Mouse (Mus musculus): ENCODE data around the gene Fam166a.
A peak's percentile ranks its signal among the peaks of the same experiment; 100 is the strongest.

Gene Fam166a

DNA sequence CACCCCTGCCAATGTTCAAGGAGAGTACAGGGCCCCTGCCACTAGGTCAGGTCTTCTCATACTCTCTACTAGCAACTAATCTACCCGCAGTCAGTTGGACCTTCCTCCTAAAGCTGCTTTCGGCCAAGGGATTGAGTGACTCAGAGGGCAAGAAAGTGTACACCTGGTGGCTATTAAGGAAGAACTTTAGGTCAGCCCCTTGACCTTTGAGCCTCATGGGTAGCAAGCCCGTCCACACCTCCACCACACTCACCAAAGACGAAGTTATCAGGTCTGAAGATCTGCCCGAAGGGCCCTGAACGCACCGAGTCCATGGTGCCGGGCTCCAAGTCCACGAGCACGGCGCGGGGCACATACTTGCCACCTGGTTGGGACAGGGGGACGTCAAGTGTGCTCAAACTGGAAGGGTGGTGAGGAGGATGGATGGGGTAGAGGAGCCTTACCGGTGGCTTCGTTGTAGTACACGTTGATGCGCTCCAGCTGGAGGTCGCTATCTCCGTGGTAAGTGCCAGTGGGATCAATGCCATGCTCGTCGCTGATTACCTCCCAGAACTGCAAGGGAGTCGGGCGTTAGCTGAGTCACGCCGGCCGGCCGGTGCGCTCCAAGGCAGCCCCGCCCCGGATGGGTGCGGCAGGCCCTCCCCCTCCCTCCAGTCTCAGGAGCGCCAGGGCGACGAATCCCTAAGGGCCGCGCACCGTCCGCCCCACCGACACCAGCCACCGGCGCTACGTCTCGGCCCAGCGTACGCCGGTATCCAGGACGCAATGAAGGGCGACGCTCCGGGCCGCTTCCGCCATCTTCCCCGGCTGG is 5.3 kb downstream of the Fam166a start:
- DNase-seq (ENCODE audit: low spot score in 2 of 2) = peak; percentile 86 to 94

DNA sequence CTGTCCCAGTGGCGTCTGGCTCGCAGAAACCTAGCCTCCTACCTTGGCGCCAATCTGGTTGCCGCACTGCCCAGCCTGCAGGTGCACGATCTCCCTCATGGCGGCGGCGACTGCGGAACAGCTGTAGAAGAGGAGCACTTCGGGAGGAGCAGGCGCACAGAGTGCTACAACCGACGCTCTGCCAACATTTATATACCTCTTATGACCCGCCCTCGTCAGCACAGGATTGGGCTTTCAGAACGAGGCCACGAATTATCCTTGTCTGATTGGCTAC is 5.9 kb downstream of the Fam166a start, which contains the start of gene Tubb4b:
Gene Tubb4b (minus strand): TSS at position 211 of the 274 bp plus-strand sequence.
- peak in 1 of 2 experiments; percentile 91 for DNase-seq (ENCODE audit: low spot score in 2 of 2)

DNA sequence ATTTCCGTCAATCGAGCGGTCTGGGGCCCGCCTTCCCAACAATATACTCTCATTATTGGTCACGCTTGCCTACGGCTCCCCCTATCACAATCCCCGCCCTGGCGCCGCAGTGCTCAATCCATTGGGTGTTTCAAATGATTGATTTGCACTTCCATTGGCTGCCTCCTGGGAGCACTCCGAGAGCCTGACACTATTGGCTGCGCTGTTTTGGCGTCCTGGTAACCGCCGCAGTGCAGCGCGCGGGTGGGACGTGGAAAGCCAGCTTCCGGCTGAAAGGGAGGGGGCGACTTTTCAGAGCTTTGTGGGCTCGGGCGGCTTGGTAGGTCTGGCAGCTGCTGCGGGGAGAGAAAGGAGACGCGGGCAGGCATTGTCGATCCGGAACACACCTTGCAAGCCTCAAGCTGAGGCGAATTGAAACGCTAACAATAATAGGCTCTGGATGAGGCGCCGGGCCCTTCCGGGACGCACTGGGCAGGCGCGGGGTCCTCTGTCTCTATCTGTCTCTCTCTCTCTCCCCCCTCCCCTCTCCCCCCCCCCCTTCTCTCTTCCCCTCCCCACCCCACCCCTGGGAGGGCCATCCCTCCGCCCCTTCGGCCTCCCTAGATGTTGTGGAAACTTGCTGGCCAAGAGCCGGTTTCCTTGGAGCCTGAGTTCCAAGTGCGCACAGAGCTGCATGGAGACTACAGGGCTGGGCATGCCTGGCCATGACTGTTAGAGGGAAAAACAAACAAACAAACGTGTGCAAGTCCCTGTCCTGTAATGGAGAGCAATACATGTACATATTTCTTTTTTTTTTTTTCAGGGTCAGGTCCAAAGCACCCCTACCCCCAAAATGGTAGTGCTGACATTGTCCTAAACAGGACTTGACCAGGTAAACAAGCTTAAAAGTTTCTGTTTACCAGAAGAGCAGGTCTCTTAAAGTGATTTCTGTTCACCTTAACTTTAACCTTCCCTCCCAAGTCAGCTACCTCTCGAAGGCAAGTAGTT is 6.5 kb downstream of the Fam166a start:
- DNase-seq (ENCODE audit: low spot score in 2 of 2) = peak in 1 of 2 experiments; percentile 96

DNA sequence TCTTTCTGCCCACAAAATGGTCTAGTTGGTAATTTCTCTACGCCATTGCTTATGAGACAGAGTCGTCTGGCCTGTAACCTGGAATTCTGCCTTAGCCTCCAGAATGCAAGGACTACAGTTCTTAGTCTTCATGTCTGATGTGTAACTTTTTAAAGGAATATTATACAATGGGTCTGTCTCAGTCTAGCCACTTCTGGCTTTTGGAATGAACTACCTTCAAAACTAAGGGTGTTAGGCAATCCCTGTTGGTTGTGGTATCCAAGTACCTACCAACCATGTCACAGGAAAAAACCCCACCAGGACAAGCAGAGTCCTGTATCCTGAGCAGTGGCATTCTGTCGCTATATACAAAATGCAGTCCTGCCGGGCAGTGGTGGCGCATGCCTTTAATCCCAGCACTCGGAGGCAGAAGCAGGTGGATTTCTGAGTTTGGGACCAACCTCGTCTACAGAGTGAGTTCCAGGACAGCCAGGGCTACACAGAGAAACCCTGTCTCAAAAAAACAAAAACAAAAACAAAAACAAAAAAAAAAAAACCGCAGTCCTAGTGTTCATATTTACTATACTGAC is 7.3 kb downstream of the Fam166a start:
- DNase-seq (ENCODE audit: low spot score in 2 of 2) = no peak

DNA sequence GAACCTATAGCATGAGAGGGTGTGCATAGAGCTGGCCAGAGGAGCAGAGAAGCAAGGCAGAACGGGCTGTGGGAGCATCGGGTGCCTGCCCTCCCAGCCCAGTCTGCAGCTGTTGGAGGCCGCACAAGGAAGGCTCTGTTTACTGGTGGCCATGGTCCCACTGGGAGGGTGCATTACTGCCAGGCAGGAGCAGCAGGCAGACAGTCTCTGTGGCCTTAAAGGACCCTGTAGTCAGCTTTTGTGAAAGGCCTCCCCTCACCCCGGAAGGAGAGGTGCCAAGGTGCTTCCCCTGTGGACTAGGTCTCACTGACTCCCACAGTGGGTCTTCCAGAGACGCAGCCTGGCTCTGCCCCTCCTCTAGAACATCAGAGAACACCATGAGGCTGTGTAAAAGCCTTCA is 8.3 kb downstream of the Fam166a start:
- DNase-seq (ENCODE audit: low spot score in 2 of 2) = no peak

DNA sequence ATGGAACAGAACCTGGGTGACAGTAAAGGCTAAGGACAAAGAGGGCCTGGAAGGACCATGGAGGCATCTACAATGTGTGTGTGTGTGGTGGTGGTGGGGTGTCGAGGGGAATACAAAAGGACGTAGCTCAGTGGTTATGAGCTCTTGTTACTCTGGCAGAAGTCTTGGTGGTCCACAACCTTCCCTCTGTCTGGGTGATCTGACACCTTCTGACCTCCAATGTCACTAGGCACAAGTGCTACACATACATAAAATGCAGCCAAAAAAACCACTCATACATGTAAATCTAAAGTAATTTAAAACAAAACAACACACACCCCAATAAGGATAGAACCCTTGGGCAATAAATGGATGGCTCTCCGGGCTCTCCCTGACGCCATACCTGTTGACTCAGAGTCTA is 8.9 kb downstream of the Fam166a start:
- no peak for DNase-seq (ENCODE audit: low spot score in 2 of 2)

DNA sequence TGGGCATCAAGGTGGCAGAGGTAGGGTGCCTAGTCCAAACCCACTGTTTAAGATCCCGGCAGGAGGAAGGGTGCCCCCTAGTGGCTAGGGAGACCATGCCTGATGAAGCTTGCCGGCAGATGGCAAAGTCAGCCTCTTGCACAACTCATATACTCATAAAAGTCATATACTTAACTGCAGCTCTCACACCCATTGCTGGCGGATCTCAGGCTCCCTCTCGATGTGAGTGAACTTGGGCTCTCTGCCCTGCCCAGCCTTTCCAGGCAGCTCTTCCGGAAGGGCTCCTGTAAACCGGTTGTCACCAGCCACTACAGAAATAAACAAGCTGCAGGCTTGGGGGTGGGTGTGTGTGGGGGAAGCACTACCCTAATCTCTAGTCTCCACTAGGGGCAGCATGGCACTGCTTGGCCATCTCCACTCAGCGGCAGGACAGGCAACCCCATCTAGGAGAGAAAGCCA is 9.9 kb downstream of the Fam166a start:
- peak; percentile 90 to 94 for DNase-seq (ENCODE audit: low spot score in 2 of 2)

DNA sequence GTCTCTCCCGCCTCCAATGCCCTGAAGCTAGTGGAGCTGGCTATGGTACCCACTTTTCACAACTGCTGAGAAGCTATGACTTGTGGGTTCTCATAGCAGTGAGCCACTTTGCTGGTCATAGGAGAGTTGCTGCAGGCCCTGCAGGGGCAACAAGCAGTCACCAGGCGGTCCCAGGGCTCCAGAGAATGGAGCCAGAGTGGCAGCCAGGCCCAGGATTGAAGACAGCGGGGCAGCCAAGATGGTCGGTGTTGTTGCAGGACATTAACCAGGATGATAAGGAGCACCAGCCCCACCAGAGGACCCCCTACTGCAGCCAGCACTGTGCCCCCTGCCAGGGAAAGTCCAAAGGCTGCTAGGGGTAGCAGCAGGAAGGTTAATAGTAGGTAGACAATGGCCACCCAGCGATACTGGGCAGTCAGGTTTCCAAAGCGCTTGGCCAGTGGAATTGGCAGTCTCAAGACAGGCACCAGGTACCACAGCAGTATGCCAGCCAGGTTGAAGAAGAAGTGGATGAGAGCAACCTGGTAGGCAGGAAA is 10.5 kb downstream of the Fam166a start:
- DNase-seq (ENCODE audit: low spot score in 2 of 2) = no peak

DNA sequence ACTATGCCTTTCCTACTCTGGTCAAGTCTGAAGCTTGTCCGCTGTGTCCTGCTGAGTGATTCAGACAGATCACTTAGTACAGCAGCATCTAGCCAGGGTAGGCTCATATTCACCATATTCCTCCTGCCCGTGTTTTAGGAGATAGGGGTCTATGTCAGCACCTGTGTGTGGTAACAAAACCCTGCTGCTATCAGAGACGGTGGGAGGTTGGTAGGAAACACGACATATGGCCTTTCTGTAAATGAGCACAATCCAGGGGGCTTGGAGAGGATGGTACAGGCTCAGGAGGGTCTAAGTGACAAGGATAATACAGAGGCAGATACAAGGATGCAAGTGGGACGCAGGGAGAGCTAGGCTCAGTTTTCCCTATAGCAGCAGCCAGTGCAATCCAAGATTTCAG is 11.0 kb downstream of the Fam166a start:
- DNase-seq (ENCODE audit: low spot score in 2 of 2) = no peak

DNA sequence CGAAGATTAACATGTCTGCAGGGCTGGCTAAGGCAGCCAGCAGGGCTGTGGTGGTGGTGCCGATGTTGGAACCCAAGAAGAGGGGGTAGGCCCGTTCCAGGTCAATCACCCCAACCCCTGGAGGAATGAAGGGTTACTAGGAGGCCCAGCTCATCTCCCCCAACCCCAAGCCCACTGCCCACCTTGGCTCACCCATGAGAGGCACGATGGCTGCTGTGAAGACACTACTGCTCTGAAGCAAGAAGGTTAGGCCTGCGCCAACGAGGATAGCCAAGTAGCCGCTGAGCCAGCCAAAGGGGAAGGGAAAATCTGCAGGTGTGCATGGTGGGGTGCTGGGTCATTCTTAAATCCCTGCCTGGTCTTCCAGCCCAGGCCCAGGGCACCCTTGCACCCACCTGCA is 12.0 kb downstream of the Fam166a start:
- no peak for DNase-seq (ENCODE audit: low spot score in 2 of 2)

DNA sequence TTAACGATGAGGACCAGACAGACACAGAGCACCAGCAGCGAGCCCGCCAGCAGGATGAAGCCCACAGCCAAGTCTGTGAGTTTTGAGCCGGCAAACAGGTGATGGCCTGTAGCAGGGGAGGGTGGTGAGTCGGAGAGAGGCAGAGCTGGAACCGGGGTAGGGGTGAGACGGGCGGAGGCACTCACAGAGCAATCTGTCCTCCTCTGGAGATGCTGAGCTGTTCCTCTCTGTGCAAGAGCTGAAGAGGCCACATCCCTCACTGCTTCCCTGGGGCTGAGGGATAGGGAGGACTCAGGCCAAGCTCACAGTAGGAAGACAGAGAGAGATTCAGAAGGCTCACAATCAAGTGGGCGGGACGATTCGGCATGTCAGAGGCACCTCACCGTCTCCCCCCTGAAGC is 12.5 kb downstream of the Fam166a start:
- no peak for DNase-seq (ENCODE audit: low spot score in 2 of 2)

DNA sequence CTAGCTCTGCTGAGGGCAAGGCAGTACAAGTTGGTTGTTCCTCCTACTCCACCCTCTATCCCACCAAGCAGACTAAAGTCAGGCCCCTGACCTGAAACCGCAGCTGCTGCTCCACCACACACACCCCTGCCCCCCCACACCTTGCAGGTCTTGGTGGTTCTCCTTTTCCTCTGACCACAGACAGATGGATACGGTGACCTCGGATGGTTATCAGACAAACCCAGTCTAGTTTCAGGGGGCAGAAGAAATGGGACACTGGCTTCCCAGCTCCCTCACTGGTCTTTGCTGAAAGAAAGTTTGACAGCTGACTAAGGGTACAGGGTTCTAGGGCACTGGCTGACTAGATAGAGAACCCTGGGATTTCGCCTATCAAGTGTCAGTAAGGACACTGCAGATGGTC is 14.9 kb downstream of the Fam166a start:
- no peak for DNase-seq (ENCODE audit: low spot score in 2 of 2)

DNA sequence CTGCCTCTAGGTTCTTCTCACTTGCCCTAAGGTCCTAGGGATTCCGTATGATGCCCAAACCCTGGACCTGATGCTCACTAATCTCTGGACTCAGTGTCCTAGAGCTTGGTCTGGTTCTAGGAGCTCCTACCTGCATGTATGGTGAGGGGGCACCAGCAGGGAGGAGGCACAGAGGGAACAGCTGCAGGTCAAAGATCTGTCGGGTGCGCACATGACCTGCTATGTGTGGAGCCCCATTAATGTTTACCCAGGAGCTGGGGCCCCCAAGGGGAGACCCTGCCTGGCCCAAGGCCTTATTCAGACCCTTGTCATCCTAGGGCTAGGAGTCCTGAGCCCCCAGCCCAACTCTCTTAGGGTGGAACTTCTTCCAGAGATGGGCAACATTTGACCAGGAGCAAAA is 15.5 kb downstream of the Fam166a start, which contains the start of gene Slc34a3:
Gene Slc34a3 (minus strand): TSS at position 315 of the 400 bp plus-strand sequence.
- DNase-seq (ENCODE audit: low spot score in 2 of 2) = no peak

DNA sequence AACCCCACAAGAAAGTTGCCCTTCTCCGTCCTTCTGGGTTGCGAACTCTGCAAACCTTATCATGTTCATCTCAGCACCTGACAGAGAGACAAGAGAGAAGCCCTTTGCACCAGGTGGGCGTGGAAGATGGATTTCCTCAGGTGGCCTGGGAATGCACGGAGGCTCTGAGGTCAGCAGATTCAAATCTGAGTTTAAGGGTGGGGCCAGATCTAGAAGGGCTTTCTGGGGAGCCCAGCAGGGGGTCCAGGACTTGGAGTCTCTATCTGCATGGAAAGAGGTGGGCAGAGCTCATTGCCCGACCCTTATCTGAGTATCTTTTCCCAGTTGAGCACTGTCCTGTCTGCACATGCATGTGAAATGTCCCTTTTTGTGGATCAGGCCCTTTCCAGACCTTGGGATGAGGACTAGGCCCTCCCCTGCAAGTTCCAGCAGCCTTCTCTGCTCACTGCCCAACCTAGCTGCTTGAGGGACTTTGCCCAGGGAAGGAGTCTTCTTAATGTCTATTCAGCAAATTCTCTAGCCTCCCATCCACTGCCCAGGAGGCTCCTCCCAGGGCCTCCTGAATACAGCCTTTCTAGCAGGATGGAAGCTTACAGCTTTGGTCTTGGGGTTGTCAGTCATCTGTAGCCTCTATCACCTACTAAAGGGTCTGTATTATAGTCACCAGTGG is 16.1 kb downstream of the Fam166a start:
- no peak for DNase-seq (ENCODE audit: low spot score in 2 of 2)

DNA sequence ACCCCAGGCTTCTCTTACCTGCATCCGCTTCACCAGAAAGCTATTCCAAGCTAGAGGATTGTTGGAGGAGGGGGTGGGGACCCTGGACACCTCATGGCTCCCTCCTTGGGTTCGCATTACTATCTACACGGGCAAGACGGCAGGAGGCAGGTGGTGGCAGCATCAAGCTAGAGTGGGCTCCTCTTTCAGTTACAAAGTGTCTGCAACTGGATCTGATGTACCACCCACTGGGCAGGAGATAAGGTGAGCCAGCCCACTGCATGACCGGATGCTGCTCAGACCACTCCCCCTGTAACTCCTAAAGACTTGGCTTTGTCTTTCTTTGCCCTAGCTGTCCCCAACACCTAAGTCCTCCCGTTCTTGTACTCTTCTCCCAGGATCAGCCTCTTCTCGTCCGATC is 18.1 kb downstream of the Fam166a start, which contains the start of gene Rnf224:
Gene Rnf224 (minus strand): TSS at position 174 of the 400 bp plus-strand sequence.
- DNase-seq (ENCODE audit: low spot score in 2 of 2) = no peak

DNA sequence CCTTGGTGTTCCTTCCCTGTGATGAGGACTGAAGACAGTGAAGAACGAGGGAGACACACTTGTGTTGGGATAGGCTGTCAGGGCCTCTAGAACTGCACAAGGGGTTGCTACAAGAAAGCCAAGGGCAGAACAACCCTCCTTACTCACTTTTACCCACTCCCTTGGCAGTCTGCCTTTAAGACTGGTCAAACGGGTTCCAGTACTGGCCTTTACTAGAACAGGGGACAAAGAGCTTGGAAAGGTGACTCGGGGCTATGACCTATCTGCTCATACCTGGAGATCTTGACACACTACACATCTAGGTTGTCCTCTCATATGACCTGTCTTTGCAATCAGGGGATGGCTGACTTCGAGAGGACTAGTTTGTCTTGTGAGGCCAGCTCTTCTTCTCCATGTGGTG is 19.0 kb downstream of the Fam166a start:
- no peak for DNase-seq (ENCODE audit: low spot score in 2 of 2)

DNA sequence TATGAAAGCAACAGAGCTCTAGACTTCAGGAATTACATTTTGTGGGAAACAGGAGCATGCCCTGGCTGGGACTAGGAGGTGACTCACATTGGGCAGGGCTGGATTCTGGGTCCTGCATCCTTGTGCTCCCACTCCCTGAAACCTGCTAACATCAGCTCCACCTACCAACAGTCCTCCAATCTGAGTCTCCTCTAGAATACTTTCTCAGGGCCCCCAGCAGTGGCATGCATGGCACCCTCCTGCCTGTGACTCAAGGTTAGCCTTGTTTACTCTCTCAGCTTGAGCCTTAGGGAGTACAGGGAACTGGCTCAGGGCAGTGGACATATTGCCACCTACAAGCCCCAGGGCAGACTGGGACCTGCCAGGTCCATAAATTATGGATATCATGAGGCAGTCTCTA is 19.6 kb downstream of the Fam166a start:
- DNase-seq (ENCODE audit: low spot score in 2 of 2) = no peak

DNA sequence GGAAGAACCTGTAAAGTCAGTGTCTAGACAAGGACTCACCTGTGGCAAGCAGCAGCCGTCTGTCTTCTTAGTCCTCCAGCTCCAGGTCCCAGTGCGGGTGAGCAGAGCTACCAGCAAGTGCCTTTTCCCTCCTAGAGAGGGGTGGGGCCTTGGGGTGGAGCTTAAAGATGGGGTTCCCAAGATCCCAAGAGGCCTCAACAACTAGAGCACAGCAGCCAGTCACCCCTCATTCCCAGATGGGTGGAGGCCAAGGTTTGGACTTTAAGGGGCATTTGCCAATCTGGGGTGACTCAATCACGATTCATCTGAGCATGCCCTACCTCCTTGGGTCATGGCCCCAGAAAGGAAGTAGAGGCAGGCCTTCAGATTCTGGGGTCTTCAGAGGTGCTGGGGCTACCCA is 21.2 kb downstream of the Fam166a start:
- DNase-seq (ENCODE audit: low spot score in 2 of 2) = no peak

DNA sequence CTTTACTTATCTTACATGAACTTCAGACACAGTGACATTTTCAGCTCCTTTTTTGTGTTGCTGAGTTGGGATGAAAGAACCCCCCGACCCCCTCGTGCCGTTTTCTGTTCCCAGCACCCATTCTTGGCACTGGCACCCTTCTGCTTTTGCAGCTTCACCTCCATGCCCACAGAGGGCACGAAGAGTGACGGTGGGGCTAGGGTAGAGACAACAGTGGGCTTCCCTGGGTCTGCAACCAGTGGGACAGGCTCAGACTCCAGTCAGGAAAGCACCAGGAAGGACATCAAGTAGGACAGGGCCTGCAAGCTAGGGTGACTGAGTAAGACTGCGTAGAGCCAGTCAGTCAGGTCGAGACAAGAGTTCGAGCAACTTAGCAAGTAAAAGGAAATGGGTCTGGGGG is 21.8 kb downstream of the Fam166a start:
- no peak for DNase-seq (ENCODE audit: low spot score in 2 of 2)

DNA sequence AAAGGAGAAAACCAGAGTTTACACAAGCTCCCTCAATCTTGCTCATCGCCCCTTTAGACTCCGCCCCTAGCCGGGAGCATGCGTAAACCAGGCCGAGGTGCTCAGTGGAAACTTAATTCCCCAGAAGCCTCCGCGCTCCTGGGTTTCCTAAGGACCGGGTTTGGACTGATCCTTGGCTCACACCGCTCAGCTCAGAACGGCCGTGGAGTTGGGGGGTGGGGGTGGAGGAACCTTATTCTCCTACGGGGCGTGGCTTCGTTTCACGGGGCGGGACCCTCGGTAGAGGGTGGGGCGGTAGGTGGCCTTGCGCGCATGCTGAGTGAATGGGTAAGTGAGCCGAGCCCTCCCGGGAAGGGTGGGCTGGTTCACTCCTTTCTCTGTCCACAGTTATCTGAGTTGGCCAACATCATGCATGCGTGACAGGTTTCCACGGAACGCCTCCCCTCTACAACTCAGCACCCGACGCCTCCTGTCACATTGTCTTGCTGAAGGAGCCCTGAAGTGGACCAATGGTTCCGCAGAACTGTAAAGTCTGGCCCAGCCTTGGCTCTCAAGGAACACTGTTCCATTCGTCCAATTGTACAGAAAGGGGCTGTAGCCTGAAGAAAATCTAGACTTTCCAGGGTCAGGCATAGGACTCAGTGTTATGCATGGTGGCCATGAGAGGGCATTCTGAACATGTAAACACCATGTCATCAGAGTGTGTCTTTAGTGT is 22.3 kb downstream of the Fam166a start:
- peak in 1 of 2 experiments; percentile 54 for DNase-seq (ENCODE audit: low spot score in 2 of 2)

DNA sequence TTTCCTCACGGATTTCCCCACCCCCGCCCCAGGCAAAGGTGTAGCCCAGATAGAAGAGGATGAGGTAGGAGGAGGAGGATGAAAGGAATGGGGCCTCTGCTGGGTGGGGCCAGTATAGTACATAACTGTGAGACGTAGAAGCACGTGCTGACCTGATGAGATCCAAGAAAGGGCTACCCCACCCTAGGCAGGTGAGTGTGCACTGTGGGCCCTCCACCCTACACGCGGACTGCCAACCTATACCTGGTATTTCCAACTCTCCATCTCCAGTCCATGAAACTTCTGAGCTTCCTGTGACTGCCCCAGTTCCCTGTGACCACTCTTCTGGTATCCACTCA is 22.9 kb downstream of the Fam166a start:
- no peak for DNase-seq (ENCODE audit: low spot score in 2 of 2)
